Mouse (Mus musculus): Measurements from ENCODE around the gene Pgap2. TPM values are rescaled to one million over a fixed set of nuclear protein-coding genes. Genes with fewer than 3 reads are reported as not detected.

The Pgap2 gene
- polyA plus RNA-seq, 1 experiment from 2014 or later, result 63.5 TPM

DNA sequence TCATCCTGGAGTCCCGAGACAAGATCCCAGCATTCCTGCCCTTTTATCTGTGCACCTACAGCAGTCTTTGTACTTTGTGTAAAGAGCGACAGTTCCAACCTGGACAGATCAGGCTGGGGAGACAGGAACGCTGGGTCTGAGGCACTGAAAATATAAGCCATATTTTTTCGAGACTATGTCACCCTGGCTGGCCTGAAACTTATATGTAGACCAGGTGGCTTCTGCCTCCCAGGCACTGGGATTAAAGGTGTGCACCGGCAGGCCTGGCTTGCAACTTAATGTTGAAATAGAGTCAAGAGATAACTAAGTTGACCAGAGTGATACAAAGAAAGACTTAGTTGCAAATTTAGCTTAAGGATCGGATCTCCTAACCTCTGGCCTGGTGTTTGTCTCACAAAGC lies 36.3 kb downstream of the Pgap2 start:
- Histone ChIP-seq H3K4me3 (ENCODE audit: low read length) (no peak overlapping the region), H3K9ac (ENCODE audit: low read depth, low read length) (no peak overlapping the region), H3K27ac (ENCODE audit: low read depth, low read length) (no peak overlapping the region), H3K36me3 (ENCODE audit: control insufficient read depth, insufficient read depth, low read length) (no peaks in the 10 kb centered on the region), H3K27me3 (replicated peaks; ENCODE audit: control insufficient read depth, insufficient read depth, low read length) (no peaks in the 10 kb centered on the region), H3K4me1 (ENCODE audit: control insufficient read depth, insufficient read depth, low read depth, low read length) (peaks cover 12% of the 10 kb centered on the region), H3K9me3 (ENCODE audit: control insufficient read depth, low read length) (no peaks in the 10 kb centered on the region), H3K4me2 (ENCODE audit: low read length) (no peak overlapping the region)
- 71% methylated on average over 6 of the region's 6 CpGs for WGBS
- no peak for ATAC-seq

DNA sequence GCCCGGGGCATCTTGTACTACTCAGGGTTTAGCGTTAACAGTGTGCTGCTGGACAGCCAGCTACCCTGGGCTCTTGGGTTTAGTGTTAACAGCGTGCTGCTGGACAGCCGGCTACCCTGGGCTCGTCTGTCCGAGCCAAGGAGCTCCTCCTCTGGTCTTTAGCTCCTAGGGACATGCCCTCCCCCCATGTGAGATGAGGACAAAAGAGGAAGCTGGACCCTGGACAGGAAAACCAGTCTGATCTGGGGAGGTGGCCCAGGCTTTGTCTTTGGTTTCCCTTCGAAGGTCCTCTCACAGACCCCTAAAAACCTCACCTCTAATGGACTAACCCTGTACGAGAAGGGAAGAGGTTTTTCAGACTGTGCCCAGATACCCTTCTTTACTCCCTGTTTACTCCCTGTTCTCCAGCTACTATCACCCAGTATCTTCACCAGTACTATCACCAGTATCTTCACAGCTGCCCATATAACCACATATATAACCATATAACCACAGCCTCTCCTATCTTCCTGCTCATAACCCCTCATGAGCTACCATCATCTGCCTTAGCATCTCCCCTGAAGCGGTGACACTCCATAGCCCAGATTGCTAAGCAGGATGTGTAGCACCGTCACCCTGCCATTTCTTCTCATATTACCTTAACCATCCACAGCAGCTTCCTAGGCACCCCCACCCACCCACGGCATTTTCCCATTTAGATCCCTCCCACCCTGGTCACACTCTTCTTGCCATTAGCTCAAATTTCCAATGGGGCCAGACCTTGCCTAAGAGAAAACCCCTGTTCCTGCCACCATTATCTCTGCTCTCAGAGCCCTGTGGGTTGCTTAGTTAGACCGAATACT lies 37.2 kb downstream of the Pgap2 start:
- H3K27me3 ChIP-seq (replicated peaks; ENCODE audit: control insufficient read depth, insufficient read depth, low read length), result no peaks in the 10 kb centered on the region
- peaks cover 14% of the 10 kb centered on the region for H3K4me1 ChIP-seq (ENCODE audit: control insufficient read depth, insufficient read depth, low read depth, low read length)
- H3K9ac ChIP-seq (ENCODE audit: low read depth, low read length), result no peak overlapping the region
- 68% methylated on average over 12 of the region's 12 CpGs for WGBS
- H3K4me3 ChIP-seq (ENCODE audit: low read length), result no peak overlapping the region
- H3K4me2 ChIP-seq (ENCODE audit: low read length), result peak overlapping the region; percentile 16; the same call in 1 of the 2 replicates
- no peaks in the 10 kb centered on the region for H3K9me3 ChIP-seq (ENCODE audit: control insufficient read depth, low read length)
- no peaks in the 10 kb centered on the region for H3K36me3 ChIP-seq (ENCODE audit: control insufficient read depth, insufficient read depth, low read length)
- no peak for ATAC-seq
- H3K27ac ChIP-seq (ENCODE audit: low read depth, low read length), result no peak overlapping the region

DNA sequence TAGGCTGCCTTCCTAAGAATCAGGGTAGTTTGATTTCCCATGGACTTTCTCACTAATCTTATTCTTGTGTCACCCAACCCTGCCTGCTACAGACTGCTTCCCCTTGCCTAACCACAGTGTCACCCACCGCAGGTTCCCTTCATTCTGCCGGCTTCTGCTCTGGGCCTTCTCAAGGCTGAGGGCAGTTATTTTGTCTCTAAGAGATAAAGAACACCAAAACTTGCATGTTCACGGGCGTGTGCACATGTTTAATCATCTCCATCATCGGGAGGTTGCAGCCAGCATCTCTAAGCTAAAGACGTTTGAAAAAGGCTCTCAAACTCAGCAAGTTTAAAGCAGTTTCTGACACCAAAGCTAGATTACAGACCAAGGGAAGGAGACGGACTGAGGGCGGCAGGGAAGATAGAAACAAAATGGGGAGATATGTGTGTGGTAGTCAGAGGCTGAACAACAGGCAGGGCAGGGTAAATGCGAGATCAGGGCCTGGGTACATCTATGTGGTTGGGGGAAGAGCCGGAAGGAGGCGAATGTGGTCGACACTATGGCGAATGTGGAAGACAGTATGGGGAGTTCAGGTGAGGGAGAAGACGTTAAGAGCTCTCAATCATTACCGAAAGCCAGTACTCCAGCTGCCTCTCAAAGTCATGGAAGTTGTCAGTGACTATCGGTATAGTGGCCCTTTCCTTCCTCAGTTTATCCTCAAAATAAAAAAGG lies 38.8 kb downstream of the Pgap2 start:
- H3K9ac ChIP-seq (ENCODE audit: low read depth, low read length), result peak overlapping the region; percentile 2
- 28% methylated on average over 16 of the region's 16 CpGs for WGBS
- H3K27ac ChIP-seq (ENCODE audit: low read depth, low read length), result no peak overlapping the region

DNA sequence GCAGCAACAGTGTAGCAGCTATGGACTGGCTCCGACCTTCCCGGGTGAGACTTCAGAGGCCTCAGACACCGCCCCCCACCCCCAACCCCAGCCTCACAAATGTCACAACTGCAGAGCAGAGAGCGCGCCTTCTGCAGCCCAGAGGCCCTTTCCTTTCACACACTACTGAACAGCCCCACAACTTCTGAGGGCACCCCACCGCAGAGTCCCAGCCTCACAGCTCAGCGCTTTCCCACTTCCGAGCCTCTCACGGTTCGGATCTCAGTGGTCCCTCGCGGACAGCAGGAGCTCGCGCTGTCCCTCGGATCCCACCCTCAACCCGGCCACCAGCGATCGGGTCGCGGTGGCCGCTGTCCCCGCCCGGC lies 39.5 kb downstream of the Pgap2 start:
- ATAC-seq, result peak; percentile 46
- WGBS, result under 1% methylated on average over 23 of the region's 23 CpGs
- H3K27me3 ChIP-seq (replicated peaks; ENCODE audit: control insufficient read depth, insufficient read depth, low read length), result no peaks in the 10 kb centered on the region
- H3K4me2 ChIP-seq (ENCODE audit: low read length), result peak overlapping the region; percentile 92
- H3K27ac ChIP-seq (ENCODE audit: low read depth, low read length), result peak overlapping the region; percentile 87
- H3K9me3 ChIP-seq (ENCODE audit: control insufficient read depth, low read length), result no peaks in the 10 kb centered on the region
- peak overlapping the region; percentile 68 for H3K4me3 ChIP-seq (ENCODE audit: low read length)
- H3K9ac ChIP-seq (ENCODE audit: low read depth, low read length), result peak overlapping the region; percentile 85
- H3K4me1 ChIP-seq (ENCODE audit: control insufficient read depth, insufficient read depth, low read depth, low read length), result peaks cover 14% of the 10 kb centered on the region
- no peaks in the 10 kb centered on the region for H3K36me3 ChIP-seq (ENCODE audit: control insufficient read depth, insufficient read depth, low read length)

More for the DNA sequence above, 38.8 kb downstream of the Pgap2 start:
- H3K27me3 ChIP-seq (replicated peaks; ENCODE audit: control insufficient read depth, insufficient read depth, low read length), result no peaks in the 10 kb centered on the region
- no peak for ATAC-seq
- H3K4me3 ChIP-seq (ENCODE audit: low read length), result peak overlapping the region; percentile 68
- peak overlapping the region; percentile 92 for H3K4me2 ChIP-seq (ENCODE audit: low read length)
- H3K36me3 ChIP-seq (ENCODE audit: control insufficient read depth, insufficient read depth, low read length), result no peaks in the 10 kb centered on the region
- no peaks in the 10 kb centered on the region for H3K9me3 ChIP-seq (ENCODE audit: control insufficient read depth, low read length)
- H3K4me1 ChIP-seq (ENCODE audit: control insufficient read depth, insufficient read depth, low read depth, low read length), result peaks cover 14% of the 10 kb centered on the region

DNA sequence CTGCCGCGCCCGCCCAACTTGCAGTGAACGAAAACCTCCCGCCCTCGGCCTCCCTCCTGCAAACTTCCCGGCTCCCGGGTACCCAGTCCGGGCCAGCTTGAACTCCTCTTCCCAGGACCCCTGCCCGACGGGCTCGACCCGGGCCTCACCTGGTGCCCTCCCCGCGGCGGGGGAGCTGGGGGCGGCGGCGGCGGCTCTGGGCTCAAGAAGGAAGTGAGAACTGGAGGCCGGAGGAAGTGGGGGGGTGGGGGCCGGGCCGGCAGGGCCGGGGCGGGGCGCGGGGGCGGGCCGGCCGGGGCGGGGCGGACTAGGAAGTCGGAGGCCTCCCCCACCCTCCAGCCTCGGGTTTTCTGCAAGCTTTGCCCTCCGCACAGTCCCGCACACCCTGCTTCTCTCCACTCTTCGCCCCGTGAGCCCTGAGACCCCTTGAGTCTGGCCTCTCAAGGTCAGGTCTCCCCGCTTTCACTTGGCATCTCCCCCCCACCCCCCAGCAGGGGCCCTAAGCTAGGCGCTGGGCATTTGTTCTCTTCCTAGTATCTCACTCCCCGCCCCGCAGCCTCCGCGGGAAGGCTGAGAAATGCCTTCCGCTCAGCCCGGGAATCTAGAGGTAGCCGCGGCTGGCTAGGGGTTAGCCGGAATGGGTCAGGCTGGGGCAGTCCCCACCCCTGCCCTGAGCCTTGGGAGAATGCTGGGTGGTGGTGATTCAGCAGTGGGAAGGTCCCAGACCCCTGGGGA lies 40.1 kb downstream of the Pgap2 start:
- H3K4me2 ChIP-seq (ENCODE audit: low read length), result peak overlapping the region; percentile 92
- H3K9me3 ChIP-seq (ENCODE audit: control insufficient read depth, low read length), result no peaks in the 10 kb centered on the region
- WGBS, result 0% methylated on average over 21 of the region's 49 CpGs
- H3K27me3 ChIP-seq (replicated peaks; ENCODE audit: control insufficient read depth, insufficient read depth, low read length), result no peaks in the 10 kb centered on the region
- peak overlapping the region; percentile 68 for H3K4me3 ChIP-seq (ENCODE audit: low read length)
- peak overlapping the region; percentile 85 for H3K9ac ChIP-seq (ENCODE audit: low read depth, low read length)
- H3K27ac ChIP-seq (ENCODE audit: low read depth, low read length), result peak overlapping the region; percentile 87
- peaks cover 14% of the 10 kb centered on the region for H3K4me1 ChIP-seq (ENCODE audit: control insufficient read depth, insufficient read depth, low read depth, low read length)
- no peaks in the 10 kb centered on the region for H3K36me3 ChIP-seq (ENCODE audit: control insufficient read depth, insufficient read depth, low read length)
- ATAC-seq, result peak; percentile 80

DNA sequence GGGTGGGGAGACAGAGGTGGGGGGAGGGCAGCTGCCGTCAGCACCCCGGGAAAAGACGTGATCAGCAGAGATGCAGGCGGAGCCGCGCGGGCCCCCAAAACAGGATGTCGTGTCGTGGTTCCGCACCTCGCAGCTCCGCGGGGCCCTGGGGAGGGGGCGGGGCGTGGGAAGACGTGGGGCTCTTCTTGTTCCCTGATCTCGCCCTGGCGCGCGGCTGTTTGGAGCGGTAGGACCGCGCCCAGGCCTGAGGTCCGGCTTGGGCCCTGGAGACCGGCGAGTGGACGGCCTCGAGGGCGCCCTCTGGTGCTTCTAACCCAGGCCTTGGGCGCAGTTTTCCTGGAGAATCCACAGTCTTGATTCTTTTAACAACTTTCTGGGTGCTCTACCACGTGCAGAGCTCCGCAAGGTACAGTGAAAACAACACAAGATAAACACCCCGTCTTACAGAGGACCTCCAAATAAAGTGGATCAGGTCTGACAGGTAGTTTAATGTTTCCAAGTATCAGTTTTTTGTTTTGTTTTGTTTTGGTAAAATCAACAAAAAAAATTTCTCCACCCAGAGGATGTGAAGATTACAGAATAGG lies 40.7 kb downstream of the Pgap2 start:
- Histone ChIP-seq H3K4me2 (ENCODE audit: low read length) (peak overlapping the region; percentile 92), H3K4me1 (ENCODE audit: control insufficient read depth, insufficient read depth, low read depth, low read length) (peaks cover 14% of the 10 kb centered on the region), H3K27me3 (replicated peaks; ENCODE audit: control insufficient read depth, insufficient read depth, low read length) (no peaks in the 10 kb centered on the region), H3K9me3 (ENCODE audit: control insufficient read depth, low read length) (no peaks in the 10 kb centered on the region), H3K27ac (ENCODE audit: low read depth, low read length) (peak overlapping the region; percentile 87), H3K4me3 (ENCODE audit: low read length) (peak overlapping the region; percentile 68), H3K9ac (ENCODE audit: low read depth, low read length) (peak overlapping the region; percentile 85), H3K36me3 (ENCODE audit: control insufficient read depth, insufficient read depth, low read length) (no peaks in the 10 kb centered on the region)
- under 1% methylated on average over 32 of the region's 33 CpGs for WGBS
- peak; percentile 78 for ATAC-seq

DNA sequence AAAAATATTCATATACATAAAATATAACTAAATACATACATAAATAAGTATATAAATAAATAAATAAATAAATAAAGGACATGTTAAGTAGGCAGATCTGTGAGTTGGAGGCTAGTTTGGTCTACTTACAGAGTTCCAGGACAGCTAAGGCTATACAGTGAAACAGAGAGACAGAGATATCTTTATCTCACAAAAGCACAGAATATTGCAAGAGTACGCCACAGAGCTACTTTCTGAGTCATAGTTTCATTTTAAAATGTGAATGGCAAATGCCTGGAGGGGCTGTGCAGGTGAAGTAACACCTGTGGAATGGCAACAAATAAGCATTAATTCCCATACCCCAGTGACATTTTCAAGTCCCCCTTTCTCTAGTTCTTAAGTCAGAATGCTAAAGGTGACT lies 43.6 kb downstream of the Pgap2 start:
- Histone ChIP-seq H3K4me2 (ENCODE audit: low read length) (no peak overlapping the region), H3K27me3 (replicated peaks; ENCODE audit: control insufficient read depth, insufficient read depth, low read length) (0 out of 2 replicates have a peak, but pooled peaks cover 2% of the 10 kb centered on the region), H3K36me3 (ENCODE audit: control insufficient read depth, insufficient read depth, low read length) (no peaks in the 10 kb centered on the region), H3K4me3 (ENCODE audit: low read length) (no peak overlapping the region), H3K27ac (ENCODE audit: low read depth, low read length) (no peak overlapping the region), H3K4me1 (ENCODE audit: control insufficient read depth, insufficient read depth, low read depth, low read length) (peaks cover 5% of the 10 kb centered on the region), H3K9me3 (ENCODE audit: control insufficient read depth, low read length) (no peaks in the 10 kb centered on the region), H3K9ac (ENCODE audit: low read depth, low read length) (no peak overlapping the region)
- ATAC-seq, result no peak
- 96% methylated on average over 1 of the region's 1 CpGs for WGBS

DNA sequence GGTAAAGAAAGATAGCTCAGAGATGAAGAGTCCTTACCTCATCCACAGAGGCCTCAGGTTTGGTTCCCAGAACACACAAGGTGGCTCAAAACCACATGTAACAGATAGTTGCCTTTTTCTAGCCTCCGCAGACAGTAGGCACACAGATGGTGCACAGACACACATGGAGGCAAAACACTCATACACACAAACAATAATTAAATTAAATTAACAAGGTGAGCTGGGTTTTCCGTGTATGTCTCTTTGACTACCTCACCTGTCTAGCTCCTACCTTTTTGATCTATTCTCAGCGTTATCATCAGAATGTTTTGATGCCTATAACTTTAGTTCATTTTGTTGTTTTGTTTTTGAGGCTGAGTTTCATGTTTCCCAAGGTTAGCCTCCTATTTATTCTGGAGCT lies 45.9 kb downstream of the Pgap2 start, which contains the start of gene Rhog:
Rhog (minus strand) TSS at position 101 of the 400 bp plus-strand sequence.
- no peak within 1 kb of the TSS for H3K27ac ChIP-seq (ENCODE audit: low read depth, low read length)
- no peak within 1 kb of the TSS for H3K4me2 ChIP-seq (ENCODE audit: low read length)
- 0 out of 2 replicates have a peak, but pooled peaks cover 2% of the 10 kb centered on the region for H3K27me3 ChIP-seq (replicated peaks; ENCODE audit: control insufficient read depth, insufficient read depth, low read length)
- H3K4me1 ChIP-seq (ENCODE audit: control insufficient read depth, insufficient read depth, low read depth, low read length), result peaks cover 5% of the 10 kb centered on the region
- H3K4me3 ChIP-seq (ENCODE audit: low read length), result no peak within 1 kb of the TSS
- H3K9me3 ChIP-seq (ENCODE audit: control insufficient read depth, low read length), result no peaks in the 10 kb centered on the region
- no peaks in the 10 kb centered on the region for H3K36me3 ChIP-seq (ENCODE audit: control insufficient read depth, insufficient read depth, low read length)
- no peak within 1 kb of the TSS for H3K9ac ChIP-seq (ENCODE audit: low read depth, low read length)
- WGBS, result 83% methylated on average over 3 of the region's 3 CpGs
- no peak for ATAC-seq

Measured in hindbrain, embryonic 16.5 days (tissue).